Mouse (Mus musculus) ovary, postnatal 36 days (tissue): Measurements from ENCODE around the gene Zmynd10.

Source experiments
- DNase-seq: peaks from one replicate; pipeline ENCODE4 v3.0.0; 2022; ENCODE audit warnings: low spot score, mixed read lengths

The Zmynd10 gene

DNA sequence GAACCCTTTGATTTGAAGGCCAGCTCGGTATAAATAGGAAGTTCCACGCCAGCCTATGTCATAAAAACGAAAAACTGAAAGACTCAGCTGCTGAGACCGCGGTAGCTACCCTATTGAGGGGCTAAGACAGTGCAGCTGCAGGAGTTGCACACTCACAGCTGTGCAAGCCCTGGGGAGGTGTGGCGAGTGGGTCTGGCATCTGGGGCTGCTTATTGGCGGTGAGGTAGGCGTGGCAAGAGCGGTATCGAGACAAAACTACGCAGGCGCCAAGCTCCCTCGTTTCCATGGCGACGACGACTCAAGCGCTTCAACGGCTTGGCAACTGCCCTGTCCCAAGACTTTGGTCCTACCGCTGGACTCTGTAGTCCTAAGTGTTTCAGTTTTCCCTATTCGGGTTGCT, at the start of gene Zmynd10:
Zmynd10 (plus strand) TSS at position 273 of the 400 bp plus-strand sequence.
- DNase-seq, result peak; percentile 87

DNA sequence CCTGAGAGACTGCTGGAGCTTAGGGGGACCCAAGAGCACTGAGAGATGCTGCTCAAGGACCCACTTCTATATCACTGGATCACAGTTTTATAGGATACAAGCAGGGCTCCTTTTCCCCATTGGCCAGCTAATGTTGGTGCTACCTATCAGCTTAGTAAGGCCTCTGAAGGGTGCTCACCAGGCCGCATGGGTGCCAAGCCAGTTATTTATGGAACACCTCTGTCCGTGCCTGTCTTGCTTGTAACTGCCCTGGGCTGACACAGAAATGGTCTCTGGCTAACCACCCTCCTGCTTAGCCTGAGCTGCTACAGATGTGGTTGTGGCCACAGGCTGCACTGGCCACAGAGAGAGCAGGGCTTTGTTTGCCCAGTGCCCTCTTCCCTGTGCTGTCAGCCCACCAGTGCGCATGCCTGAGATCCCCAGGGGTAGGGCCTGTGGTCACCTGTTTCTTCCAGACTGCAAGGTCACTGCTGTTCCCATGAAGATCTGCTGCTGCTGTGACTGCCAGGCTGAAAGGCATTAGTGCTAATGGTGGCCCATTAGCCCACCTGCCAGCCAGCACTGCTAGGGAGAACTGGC, 46.3 kb upstream of the Zmynd10 start:
- DNase-seq, result no peak

DNA sequence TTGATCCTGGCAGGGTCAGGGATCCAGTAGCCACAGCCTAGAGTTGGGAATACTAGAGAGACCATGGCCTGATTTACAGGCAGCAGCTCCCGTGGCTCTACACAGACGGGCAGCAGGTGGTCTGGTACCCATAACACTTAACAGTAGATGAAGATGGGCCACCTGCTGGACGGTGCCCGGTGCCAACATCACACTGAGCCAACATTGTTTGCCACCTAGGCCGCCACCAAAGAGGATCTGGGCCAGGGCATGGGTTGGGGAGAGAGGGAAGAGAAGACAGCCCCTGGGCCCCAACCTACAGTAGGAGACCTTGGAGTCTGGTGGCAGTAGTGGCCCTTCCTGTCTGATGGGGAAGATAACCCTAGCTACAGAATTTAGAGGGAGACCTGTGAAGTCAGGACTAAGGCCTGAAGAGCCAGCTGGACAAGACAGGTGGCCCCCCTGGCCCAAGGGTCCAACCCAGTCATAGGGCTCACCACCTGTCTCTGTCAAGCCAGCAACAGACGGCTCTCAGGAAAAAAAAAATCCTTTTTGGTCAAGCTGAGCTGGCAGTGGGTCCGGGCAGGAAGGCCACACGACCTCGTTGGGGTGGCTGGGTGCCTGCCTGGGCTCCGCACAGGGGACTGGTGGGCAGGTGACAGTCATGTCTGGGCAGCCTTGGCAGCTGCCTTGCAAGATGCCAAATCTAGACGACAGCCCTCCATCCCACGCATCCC, 44.8 kb upstream of the Zmynd10 start:
- DNase-seq, result no peak

DNA sequence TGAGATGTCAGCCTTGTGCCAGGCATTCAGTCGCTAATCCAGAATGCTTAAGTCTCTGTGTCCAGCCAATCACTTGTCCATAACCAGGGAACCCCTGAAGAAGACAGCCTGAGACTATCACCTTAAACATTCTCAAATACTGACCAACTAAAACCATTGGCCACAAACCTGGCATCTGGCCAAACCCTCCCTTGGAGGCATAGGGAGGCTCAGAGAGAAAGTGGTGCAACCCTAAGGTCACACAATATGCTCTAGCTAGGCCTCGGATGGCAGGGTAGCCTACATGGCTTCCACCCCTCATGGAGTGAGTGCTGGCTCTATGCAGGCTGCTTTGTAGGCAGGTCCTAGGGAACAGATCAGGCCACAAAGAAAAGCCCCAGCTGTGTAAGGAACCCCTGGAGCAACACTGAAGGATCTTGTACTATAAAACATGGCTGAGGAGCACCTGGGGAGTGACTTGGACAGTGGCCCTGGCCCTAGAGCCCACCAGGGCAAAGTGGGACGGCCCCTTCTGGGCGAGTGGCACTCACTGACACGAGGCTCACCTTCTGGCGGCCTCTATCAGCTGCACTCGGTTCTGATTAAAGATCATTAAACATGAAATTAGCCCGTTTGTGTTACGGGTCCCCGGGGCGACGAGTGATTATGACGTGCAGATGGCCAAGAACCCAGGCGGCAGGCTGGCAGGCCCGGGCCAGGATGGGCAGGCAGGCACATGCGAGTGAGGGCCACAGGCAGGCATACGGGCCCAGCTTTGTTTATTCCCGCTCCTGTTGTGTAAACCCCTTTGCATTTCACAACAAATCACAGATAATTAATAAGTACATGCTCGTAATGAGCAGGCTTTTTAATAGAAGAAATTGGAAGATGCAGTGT, 42.2 kb upstream of the Zmynd10 start:
- DNase-seq, result no peak

DNA sequence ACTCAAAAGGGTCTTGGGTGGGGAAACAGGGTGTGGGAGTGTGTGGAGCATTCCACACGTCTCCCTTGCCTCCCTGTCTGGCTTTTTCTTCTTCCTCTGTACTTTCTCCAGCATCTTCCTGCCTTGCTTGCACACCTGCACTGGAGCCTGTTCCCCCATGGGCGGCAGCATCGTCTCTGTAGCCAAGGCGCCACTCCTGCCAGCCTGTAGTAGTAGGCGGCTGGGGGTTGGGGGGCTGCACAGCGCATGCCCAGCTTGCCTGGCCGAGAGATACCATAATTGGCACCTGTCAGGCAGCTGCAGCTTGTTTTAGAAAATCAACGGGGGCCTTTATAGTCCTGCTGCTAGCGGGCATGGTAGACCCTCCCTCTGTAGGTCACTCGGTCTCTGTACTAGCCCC, 38.8 kb upstream of the Zmynd10 start:
- no peak for DNase-seq

DNA sequence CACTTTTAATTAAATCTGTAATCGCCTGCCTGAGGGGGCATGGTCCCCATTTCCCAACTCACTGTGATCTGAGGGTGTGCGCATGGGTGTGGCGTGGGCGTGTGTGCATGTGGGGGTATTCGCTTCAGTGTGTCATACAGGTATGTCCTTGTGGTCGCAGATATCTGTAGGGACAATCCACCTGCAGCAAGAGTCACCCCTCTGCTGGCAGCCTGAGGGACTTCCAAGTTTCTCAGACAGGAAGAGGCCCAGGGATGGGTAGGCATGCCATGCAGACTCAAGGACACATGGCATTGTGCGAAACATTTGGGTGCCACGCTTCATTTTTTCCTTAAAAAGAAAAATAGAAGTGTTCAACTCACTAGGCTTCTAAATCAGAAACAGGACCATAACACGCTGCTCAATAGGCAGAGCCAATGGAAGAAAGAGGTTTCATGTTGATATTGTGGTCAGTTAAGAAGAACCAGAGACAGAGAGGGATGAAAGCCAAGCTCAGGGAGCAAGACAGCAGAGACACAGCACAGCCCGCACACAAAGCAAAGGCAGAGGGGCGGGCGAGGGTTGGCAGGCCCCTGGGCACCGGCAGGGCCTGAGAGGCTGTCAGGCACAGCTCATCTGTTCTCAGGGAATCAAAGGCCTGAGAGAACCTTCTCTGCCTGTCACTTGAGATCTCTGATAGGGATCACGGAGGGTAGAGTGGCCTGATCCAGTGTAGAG, 36.6 kb upstream of the Zmynd10 start:
- no peak for DNase-seq

DNA sequence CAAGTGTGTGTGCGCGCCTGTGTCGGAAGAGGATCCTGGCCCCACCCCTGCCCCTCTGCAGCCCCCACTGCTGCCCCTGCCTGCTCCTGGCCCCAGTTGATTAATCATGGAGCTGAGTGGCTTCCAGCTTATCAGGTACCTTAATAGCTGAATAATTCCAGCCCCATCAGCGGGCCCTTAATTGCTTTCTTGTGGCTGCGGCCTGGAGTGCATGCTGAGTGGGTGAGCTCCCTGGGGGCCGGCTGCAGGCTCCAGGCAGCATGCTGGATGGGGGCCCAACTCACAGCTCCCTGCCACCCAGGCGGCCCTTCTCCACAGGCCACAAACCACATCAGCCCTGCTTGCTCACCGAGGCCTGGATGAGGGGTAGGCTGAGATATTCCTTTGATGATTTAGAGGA, 35.7 kb upstream of the Zmynd10 start:
- no peak for DNase-seq

DNA sequence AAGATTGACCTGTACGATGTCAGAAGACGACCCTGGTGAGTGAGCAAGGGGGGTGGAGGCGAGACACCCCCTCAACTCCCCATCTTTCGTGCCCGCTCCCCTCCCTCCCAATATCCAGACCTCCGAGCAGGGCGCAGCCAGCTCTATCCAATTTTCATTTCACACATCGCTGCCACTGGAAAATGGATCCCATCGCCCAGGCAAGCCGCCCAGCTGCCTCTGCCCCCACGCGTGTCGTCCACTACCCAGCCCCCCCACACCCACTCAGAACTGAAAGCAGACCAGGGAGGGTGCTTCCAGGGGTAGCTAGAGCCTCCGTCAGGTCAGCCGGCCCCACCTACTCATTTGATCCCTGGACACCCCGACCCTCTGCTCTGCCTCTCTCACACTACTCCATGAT, 34.8 kb upstream of the Zmynd10 start:
- no peak for DNase-seq

DNA sequence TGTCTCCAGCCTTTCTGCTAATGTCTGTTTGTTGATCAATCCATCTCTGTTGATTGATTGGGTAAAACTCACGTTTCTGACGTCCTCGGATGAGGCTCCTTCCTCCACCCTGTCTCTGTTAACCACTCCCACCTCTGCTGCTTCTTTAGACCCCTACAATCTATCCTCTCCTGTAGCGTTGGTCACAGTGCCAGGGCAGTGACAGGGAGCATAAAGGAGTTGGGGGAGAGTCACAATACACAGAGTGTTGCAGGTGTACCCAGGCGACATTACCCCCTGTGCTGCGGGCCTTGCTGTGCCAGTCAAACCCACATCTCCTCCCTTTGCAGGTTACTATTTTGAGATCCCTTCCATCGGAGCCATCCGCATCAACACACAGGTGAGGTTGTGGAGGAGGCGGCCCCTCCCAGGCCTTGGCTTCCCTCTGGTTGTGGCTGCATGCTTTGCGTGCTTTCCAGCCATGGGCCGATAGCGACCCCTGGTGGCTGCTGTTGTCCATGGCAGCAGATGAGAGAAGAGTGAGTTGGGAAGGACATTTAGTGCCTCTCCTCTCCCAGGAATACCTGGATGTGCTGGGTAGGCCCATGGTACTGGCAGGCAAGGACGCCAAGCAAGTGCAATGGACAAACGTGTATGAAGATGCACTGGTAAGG, 32.7 kb upstream of the Zmynd10 start:
- peak; percentile 83 for DNase-seq

DNA sequence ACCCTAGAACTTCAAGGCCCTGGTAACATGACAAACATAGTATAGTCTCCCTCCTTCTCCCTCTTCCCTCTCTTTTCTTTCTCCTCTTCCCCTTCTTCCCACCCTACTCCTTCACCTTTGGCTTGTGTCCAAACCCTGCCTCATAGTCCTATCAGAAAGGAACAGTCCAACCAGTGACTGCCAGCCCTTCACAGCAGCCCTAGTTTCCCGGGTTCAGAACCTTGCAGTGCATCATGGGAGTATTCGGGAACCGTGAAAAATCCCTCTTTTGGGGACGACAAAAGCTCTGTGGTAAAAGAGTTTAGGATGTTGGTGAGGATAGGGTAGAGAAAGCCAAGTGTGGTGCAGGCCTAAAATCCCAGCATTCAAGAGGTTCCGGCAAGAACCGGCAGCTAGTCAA, 26.8 kb upstream of the Zmynd10 start:
- DNase-seq, result no peak

DNA sequence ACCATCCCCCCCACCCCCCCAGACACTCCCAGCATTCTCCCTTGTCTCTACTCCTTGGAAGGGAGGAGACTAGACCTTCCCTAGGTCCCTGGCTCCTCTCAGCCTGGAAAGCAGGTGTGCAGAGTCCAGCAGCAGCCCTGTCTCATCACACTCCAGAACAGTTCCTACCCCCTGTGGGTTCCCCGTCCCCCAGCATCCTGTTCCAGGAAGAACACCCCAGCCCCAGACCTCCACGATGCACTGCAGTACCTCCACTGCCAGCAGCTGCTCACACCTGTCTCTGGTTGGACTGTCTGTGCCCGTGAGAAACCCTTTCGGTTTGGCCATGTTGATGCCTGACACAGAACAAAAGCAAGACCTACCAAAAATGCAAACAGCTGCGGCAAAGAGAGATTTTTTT, 25.9 kb upstream of the Zmynd10 start:
- DNase-seq, result no peak

DNA sequence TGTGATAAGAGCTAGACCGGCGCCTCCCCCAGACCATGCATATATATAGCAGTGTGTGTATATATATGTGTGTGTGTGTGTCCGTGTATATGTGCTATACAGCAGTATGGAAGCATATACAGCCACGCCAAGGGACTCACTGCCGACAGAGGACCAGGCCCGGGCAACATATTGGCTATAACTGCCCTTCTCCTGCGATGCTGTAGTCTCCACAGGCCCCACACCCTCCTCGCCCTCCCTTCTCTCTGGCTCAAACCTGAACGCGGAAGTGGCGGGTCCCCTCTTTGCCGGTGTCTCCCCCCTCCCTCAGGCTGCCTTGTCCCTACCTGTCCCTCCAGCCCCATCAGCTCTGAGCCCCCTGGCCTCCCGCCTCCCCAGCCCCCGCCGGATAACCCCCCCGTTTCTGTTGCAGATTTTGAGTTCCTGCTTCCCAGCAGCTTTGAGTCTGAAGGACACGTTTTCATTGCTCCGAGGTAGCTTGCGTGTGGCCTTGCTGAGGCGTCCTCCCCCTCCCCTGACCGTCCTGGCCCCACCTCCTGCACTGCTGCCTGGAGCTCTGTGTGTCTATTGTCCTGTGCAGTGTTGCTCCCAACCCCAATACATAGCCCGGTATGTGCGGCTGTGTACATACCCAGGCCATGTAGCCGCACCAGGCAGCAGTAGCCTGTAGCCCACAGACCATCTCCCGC, 25.2 kb upstream of the Zmynd10 start:
- DNase-seq, result peak; percentile 63

DNA sequence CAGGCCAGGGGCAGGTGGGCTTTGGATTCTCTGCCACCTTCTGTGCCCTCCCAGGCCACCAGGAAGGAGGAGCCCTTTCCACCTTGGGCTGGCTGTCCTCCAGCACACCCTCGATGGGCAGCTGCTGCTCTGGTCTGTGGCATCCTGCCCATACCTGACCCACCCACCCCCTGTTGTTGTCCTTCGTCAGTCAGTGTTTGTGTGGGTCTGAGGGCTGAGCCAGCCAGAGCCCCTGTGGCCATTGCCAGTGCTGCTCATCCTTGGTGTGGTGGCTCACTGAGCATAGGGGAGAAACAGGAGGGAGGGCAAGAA, 24.7 kb upstream of the Zmynd10 start:
- peak; percentile 42 for DNase-seq

DNA sequence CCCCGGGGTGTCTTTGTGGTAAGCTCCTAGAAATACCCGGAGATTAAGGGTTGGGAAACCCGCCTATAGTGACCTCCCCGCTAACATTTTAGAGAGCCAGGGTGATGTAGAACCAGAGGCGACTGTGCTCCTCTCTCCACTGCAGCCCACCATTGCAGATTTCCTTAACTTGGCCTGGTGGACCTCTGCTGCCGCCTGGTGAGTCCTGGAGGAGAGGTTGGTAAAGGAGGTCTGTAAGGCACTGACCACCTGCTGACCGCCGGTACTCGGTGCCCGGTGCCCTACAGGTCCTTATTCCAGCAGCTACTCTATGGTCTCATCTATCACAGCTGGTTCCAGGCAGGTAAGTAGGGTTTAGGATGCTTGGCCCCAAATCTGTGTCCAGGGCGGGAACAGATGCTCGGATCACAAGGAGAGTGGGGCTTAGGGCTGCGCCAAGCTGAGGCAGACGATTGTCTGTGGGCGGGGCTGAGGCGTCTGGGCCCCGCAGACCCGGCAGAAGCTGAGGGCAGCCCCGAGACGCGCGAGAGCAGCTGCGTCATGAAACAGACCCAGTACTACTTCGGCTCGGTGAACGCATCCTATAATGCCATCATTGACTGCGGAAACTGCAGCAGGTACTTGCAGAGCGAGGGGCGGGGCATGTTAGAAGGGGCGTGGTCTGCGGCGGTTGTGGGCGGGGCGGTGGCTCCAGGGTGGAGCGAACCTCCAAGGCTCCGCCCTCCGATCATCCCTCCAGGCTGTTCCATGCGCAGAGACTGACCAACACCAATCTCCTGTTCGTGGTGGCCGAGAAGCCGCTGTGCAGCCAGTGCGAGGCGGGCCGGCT, 20.7 kb upstream of the Zmynd10 start:
- DNase-seq, result peak; percentile 81

DNA sequence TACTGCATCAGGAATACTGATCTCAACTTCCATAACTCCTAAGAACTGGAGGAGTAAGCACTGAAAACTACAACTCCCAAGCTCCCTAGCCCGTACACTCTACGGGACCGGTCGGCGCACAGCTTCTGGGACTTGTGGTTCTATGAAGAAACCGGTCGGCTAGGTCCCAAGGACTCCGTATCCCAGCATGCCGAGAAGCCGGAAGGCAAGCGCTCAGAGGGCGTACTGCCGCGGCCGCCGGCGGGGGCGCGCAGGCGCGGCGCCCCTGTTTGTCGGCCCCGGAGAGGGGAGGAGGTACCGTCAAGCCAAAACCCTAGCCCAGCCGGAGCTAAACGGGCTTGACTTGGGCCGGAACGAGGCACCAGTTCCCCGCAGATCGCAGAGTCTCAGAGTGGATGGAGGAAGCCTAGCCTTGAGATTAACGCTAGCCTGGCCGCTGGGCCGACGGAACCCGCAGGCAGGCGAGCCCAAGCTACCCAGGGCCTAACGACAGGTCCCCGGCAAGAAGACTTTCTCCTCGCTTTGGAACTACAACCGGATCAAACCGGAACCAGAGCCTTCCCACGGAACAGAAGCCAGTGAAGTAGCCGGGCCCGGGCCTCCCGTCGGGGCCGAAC, 13.2 kb upstream of the Zmynd10 start, which contains the start of gene Tmem115:
Tmem115 (plus strand) TSS at position 155 of the 617 bp plus-strand sequence.
- DNase-seq, result peak; percentile 90

DNA sequence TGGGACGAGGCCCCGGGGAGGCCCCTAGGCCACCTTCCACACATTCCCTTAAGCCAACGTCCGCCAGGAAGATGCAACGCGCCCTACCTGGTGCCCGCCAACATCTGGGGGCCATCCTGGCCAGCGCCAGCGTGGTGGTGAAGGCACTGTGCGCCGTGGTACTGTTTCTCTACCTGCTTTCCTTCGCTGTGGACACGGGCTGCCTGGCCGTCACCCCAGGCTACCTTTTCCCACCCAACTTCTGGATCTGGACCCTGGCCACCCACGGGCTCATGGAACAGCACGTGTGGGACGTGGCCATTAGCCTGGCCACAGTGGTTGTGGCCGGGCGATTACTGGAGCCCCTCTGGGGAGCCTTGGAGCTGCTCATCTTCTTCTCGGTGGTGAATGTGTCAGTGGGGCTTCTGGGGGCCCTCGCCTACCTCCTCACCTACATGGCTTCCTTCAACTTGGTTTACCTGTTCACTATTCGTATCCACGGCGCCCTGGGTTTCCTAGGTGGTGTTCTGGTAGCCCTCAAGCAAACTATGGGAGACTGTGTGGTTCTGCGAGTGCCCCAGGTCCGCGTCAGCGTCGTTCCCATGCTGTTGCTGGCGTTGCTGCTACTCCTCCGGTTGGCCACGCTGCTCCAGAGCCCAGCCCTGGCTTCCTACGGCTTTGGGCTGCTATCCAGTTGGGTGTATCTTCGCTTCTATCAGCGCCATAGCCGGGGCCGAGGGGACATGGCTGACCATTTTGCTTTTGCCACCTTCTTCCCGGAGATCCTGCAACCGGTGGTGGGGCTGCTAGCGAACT, 12.5 kb upstream of the Zmynd10 start:
- no peak for DNase-seq

DNA sequence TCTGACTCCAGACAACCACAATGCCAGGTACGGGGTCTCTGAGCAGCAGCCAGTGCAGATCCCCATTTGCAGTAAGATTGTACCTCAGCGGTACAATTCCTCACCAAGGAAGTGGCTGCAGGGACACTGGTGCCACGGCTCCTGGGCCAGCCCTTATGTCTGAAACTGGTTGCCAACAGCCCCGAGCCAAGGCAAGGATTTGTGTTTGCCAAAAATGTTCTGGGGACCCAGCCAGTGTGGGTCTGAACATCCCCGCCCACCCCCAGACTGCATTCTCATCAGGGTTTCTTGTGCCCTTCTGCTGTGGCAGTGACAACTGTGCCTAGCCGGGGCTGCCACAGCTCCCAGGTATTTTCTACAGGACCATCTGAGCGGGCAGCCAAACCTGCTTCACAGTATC, 8.9 kb upstream of the Zmynd10 start:
- no peak for DNase-seq

DNA sequence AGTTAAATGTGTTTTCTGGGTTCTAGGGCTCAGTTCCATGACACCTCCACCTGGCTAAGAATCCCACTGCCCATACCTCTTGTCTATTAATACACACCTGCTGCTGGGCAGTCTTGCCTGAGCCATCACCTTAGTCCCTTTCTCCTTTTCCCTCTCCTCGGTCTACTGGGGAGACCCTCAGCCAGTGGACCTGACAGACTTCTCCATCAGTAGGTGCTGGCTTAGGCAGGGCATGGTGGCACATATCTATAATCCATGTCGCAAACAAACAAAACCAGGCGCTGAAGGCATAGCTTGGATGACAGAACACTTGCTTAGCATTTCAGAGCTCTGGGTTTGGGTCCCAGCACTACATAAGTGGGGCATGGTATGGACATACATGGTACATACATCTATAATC, 8.4 kb upstream of the Zmynd10 start:
- DNase-seq, result no peak

DNA sequence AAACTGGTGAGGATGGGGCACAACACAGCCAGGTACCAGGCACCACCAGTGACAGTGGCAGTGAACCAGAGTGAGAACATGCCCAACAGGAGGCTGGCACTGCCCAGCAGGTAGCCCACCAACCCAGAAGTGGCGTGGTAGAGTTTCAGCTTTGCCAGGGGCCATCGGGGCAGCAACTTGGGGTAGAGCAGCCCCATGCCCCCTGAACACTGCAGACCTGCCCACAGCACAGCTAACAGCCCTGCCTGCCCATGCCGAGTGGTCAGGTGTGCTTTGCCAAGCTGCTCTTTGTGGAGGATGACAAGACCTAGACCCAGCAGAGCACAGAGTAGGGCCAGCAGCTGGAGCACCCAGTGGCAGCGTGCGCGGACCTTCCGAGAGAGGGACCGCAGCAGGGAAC, 7.2 kb upstream of the Zmynd10 start:
- no peak for DNase-seq
